Mouse (Mus musculus): Measurements from ENCODE around the gene Ubash3a. TPM values are rescaled to one million over a fixed set of nuclear protein-coding genes. Genes with fewer than 3 reads are reported as not detected.
A peak's percentile ranks its signal among the peaks of the same experiment; 100 is the strongest.

Gene Ubash3a
- polyA plus RNA-seq, 1 experiment = not detected

DNA sequence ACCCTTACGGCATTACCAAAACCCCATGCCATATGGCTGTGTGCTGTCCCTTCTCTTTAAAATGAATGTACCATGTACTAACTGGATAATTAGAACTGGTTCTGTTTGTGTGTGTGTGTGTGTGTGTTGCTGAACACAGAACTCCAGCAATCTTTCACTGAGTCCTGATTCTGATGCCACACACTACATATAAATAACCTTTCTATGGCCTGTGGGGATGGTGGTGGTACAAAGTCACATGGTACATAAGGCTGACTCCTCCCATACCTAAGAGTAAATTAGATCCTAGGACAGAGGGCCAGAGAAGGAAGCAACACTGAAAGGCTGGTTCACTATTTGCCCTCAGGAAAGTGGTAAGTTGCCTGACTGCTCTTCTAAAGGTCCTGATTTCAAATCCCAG, 78.8 kb downstream of the Ubash3a start, which contains the start of gene Slc37a1:
Gene Slc37a1 (plus strand): TSS at position 301 of the 400 bp plus-strand sequence.
- TF ChIP-seq CTCF (IDR thresholded peaks at IDR 0.05; ENCODE audit: borderline replicate concordance, insufficient read depth, low read depth, low read length) (no peak), POLR2A (IDR thresholded peaks at IDR 0.05; ENCODE audit: borderline replicate concordance, insufficient read depth, low read length) (no peak)
- H3K27me3 ChIP-seq (ENCODE audit: control insufficient read depth, insufficient read depth, low read length) = no peaks in the 10 kb centered on the region
- no peak within 1 kb of the TSS for H3K4me3 ChIP-seq (replicated peaks; ENCODE audit: insufficient read depth, low read depth, low read length)
- H3K27ac ChIP-seq (ENCODE audit: insufficient read depth, low read length) = no peak within 1 kb of the TSS
- WGBS = 97% methylated on average over 1 of the region's 1 CpGs
- no peak for DNase-seq
- peaks cover 8% of the 10 kb centered on the region; the same call in 1 of the 2 replicates for H3K4me1 ChIP-seq (ENCODE audit: control insufficient read depth, insufficient read depth, low read length)

DNA sequence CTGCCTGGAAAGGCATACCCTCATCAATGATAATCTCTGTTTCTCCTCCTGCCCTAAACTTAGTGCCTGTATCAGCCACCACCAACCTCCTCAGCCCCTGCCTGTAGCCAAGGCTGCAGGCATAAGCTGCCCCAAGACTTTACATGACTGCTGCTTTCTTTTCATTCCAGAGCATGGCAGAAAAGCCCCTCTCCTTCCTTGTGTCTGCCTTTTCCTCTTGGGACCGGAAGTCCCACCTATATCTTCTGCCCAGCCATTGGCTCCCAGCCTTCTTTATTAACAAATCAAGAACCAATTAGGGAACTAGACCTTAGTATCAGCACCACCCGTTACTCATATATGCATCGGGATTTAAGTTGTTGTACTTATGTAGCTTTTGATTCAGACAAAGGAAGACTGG, 79.5 kb downstream of the Ubash3a start:
- H3K27me3 ChIP-seq (ENCODE audit: control insufficient read depth, insufficient read depth, low read length) = no peaks in the 10 kb centered on the region
- TF ChIP-seq CTCF (IDR thresholded peaks at IDR 0.05; ENCODE audit: borderline replicate concordance, insufficient read depth, low read depth, low read length) = no peak
- no peak for TF ChIP-seq POLR2A (IDR thresholded peaks at IDR 0.05; ENCODE audit: borderline replicate concordance, insufficient read depth, low read length)
- H3K27ac ChIP-seq (ENCODE audit: insufficient read depth, low read length) = no peak overlapping the region
- peaks cover 8% of the 10 kb centered on the region; the same call in 1 of the 2 replicates for H3K4me1 ChIP-seq (ENCODE audit: control insufficient read depth, insufficient read depth, low read length)
- WGBS = 94% methylated on average over 3 of the region's 3 CpGs
- DNase-seq = no peak
- no peak overlapping the region for H3K4me3 ChIP-seq (replicated peaks; ENCODE audit: insufficient read depth, low read depth, low read length)

DNA sequence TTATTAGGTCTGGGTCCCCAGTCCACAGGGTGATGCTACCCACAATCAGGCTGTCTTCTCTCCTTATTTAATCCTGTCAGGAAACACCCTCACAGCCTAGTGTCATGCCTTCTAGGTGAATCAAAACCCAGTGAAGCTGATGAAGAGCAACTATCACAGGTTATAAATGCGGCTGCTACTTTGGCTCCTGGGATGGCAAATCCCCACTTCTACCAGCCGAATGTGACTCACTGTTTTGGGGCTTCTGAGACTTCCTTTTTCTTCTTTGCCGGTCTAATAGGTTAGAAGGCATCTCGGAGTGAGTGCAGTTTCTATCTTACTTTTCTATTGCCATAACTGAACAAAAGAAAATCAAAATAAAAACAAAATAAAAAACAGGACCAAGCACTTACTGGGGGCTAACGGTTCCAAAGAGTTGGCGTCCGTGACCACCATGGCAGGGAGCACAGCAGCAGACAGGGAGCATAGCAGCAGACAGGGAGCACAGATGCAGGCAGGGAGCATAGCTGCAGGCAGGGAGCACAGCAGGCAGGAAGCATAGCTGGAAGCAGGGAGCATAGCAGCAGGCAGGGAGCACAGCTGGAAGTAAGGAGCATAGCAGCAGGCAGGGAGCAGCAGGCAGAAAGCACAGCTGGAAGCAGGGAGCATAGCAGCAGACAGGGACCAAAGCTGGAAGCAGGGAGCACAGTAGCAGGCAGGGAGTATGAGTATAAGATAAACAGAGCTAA, 81.5 kb downstream of the Ubash3a start:
- WGBS = 70% methylated on average over 7 of the region's 7 CpGs
- Histone ChIP-seq H3K4me3 (replicated peaks; ENCODE audit: insufficient read depth, low read depth, low read length) (no peak overlapping the region), H3K27ac (ENCODE audit: insufficient read depth, low read length) (no peak overlapping the region), H3K27me3 (ENCODE audit: control insufficient read depth, insufficient read depth, low read length) (no peaks in the 10 kb centered on the region), H3K4me1 (ENCODE audit: control insufficient read depth, insufficient read depth, low read length) (0 out of 2 replicates have a peak, but pooled peaks cover 4% of the 10 kb centered on the region)
- DNase-seq = no peak
- no peak for TF ChIP-seq CTCF (IDR thresholded peaks at IDR 0.05; ENCODE audit: borderline replicate concordance, insufficient read depth, low read depth, low read length)
- no peak for TF ChIP-seq POLR2A (IDR thresholded peaks at IDR 0.05; ENCODE audit: borderline replicate concordance, insufficient read depth, low read length)

DNA sequence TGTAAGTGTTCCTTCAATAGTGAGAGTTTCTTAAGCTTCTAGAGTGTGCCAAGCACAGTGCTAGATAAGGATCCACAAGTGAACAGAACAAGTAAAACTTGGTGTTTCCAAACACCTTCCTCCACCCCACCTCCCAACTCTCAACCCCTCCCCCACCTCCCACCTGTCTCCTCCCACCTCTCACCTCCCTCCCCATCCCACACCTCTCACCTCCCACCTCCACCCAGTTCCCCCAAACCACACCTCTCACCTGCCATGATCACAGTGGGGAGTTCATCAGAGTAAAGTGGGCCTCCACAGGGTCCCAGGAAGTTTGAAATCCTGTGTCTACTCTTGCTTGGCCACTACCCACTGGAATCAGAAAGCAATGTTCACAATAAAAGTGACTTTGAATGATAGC, 82.6 kb downstream of the Ubash3a start:
- no peak overlapping the region for H3K4me3 ChIP-seq (replicated peaks; ENCODE audit: insufficient read depth, low read depth, low read length)
- H3K4me1 ChIP-seq (ENCODE audit: control insufficient read depth, insufficient read depth, low read length) = peaks cover 4% of the 10 kb centered on the region; the same call in 1 of the 2 replicates
- DNase-seq = no peak
- TF ChIP-seq CTCF (IDR thresholded peaks at IDR 0.05; ENCODE audit: borderline replicate concordance, insufficient read depth, low read depth, low read length) = no peak
- no peak for TF ChIP-seq POLR2A (IDR thresholded peaks at IDR 0.05; ENCODE audit: borderline replicate concordance, insufficient read depth, low read length)
- H3K27me3 ChIP-seq (ENCODE audit: control insufficient read depth, insufficient read depth, low read length) = no peaks in the 10 kb centered on the region
- no peak overlapping the region for H3K27ac ChIP-seq (ENCODE audit: insufficient read depth, low read length)

DNA sequence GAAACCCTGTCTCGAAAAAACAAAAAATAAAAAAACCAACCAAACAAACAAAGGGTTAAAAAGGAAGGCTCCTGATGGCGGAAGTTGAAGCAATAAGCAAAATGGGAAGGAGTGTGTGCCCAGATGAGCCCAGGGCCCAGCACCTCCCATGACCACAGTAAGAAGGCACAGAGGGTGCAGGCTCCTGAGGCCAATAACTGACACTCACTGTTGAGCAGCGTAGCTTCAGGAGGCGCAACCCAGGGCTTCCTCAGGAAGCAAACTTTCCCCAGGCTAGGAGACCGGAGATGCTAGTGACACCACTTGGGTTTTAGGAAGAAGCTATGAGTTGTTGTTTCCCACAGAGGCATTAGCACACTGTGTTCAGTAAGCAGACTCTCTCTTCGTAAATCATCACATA, 83.2 kb downstream of the Ubash3a start:
- Histone ChIP-seq H3K27ac (ENCODE audit: insufficient read depth, low read length) (no peak overlapping the region), H3K27me3 (ENCODE audit: control insufficient read depth, insufficient read depth, low read length) (no peaks in the 10 kb centered on the region), H3K4me1 (ENCODE audit: control insufficient read depth, insufficient read depth, low read length) (peaks cover under 1% of the 10 kb centered on the region; the same call in 1 of the 2 replicates), H3K4me3 (replicated peaks; ENCODE audit: insufficient read depth, low read depth, low read length) (no peak overlapping the region)
- 79% methylated on average over 6 of the region's 6 CpGs for WGBS
- no peak for DNase-seq
- TF ChIP-seq POLR2A (IDR thresholded peaks at IDR 0.05; ENCODE audit: borderline replicate concordance, insufficient read depth, low read length) = no peak
- TF ChIP-seq CTCF (IDR thresholded peaks at IDR 0.05; ENCODE audit: borderline replicate concordance, insufficient read depth, low read depth, low read length) = no peak

DNA sequence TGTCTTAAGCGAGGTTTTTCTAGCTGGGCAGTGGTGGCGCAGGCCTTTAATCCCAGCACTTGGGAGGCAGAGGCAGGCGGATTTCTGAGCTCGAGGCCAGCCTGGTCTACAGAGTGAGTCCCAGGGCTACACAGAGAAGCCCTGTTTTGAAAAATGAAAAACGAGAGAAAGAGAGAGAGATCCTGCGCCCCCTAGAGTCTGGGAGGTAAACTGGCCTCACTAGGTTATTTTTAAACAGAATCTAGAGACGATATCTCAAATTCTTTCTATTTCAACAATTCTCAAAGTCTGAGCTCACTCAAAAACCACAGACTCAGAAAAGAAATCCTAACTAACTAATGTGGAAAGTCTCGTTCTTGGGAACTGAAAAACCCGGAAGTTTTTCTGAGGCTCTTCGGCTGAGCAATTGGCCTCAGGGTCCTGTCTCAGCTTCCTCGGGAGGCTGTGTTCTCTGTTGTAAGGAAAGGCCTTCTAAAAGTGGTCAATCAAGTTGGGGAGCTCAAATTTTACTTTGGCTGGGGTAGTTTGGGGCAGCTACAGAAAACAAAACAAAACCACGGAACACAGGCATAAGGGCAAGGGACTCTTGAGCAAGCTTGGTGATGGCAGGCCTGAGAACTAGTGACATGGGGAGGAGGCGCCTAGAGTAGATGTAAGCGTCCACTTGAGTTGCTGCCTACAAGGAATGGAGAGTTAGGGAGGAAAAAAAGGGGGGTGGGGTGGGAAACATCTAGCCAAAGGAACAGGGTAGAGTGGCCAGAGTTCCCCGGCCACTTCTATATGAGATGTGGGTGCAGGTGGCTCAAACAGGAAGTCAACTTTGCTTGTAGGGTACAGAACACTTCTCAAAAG, 86.9 kb downstream of the Ubash3a start:
- Histone ChIP-seq H3K4me3 (replicated peaks; ENCODE audit: insufficient read depth, low read depth, low read length) (no peak overlapping the region), H3K27me3 (ENCODE audit: control insufficient read depth, insufficient read depth, low read length) (no peaks in the 10 kb centered on the region), H3K27ac (ENCODE audit: insufficient read depth, low read length) (no peak overlapping the region), H3K4me1 (ENCODE audit: control insufficient read depth, insufficient read depth, low read length) (peaks cover 3% of the 10 kb centered on the region)
- no peak for DNase-seq
- TF ChIP-seq CTCF (IDR thresholded peaks at IDR 0.05; ENCODE audit: borderline replicate concordance, insufficient read depth, low read depth, low read length) = no peak
- TF ChIP-seq POLR2A (IDR thresholded peaks at IDR 0.05; ENCODE audit: borderline replicate concordance, insufficient read depth, low read length) = no peak
- 91% methylated on average over 15 of the region's 15 CpGs for WGBS

DNA sequence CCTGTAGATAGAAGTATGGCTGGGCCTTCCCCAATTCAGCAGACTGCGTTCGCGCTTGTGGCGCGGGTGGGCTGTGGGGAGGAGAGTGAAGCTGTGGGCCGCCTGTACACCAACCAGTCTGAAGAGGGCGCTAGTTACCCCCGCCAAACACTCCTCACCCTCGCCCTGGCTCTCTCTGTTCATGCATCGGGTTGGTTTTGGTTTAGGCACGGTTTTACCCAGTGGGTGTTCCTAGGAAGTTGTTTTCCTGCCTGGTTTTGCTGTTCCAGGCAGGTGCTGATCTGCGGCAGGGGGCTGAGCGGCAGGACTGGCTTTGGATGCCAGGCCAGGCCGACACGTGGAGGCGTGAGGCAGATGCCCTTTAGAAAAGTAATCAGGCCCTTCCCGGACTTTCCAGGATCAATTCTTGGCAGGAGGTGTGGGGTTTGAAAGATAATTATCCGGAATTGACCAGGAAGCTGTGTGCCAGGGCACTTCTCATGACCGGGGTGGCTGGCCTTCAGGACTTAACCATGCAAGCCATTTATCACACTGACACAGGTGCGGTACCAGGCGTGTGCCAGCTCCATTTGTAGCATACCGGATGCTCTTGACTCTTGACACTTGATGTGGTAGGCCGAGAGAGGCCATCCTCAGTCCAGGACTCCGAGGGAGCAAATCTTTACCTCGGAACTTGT, 87.7 kb downstream of the Ubash3a start:
- Histone ChIP-seq H3K27ac (ENCODE audit: insufficient read depth, low read length) (no peak overlapping the region), H3K4me1 (ENCODE audit: control insufficient read depth, insufficient read depth, low read length) (peaks cover 3% of the 10 kb centered on the region), H3K27me3 (ENCODE audit: control insufficient read depth, insufficient read depth, low read length) (no peaks in the 10 kb centered on the region), H3K4me3 (replicated peaks; ENCODE audit: insufficient read depth, low read depth, low read length) (peak overlapping the region; percentile 67)
- WGBS = 37% methylated on average over 25 of the region's 25 CpGs
- peak; percentile 58; the same call in 1 of the 2 replicates for TF ChIP-seq CTCF (IDR thresholded peaks at IDR 0.05; ENCODE audit: borderline replicate concordance, insufficient read depth, low read depth, low read length)
- no peak for TF ChIP-seq POLR2A (IDR thresholded peaks at IDR 0.05; ENCODE audit: borderline replicate concordance, insufficient read depth, low read length)
- peak in 1 of 2 experiments; percentile 35 for DNase-seq
